8 mouse cellular contexts compared by ENCODE assay signal in genomic region chr9:78846110-78846509, GRCm38 (mm10).
DNase-seq lines count a peak whose midpoint lies in the region; ATAC-seq and TF ChIP-seq lines count a peak whose summit lies in the region.
"Had no signal": no experiment of that assay in that cellular context is flagged by ENCODE, and none has a peak within 500 bp of the region (broad histone marks: within the 10 kb centered on the region; RNA-seq: fewer than 3 reads in every experiment).

No protein-coding gene starts in this region.

- dilution Hi-C loops in CH12.LX (cut with MboI; ENCODE audit: extremely low pct_ligation_motif_present, extremely low pct_unique_long_range_greater_than_20kb, low sequenced_read_pairs) = no loop called here

- ATAC-seq in forebrain, embryonic 11.5 days (replicated peaks; ENCODE audit: low FRiP score) = 0 out of 2 replicates have a peak, but pooled peaks have one; percentile 62
- ATAC-seq in hindbrain, postnatal 0 days = peak; percentile 86

- no peaks in the 10 kb centered on the region for H3K36me3 ChIP-seq in CH12.LX (replicated peaks in 1 of 2; ENCODE audit: control insufficient read depth in 1 of 2, insufficient read depth in 1 of 2, low read length in 1 of 2)
- H3K36me3 ChIP-seq in forebrain, embryonic 11.5 days (ENCODE audit: control insufficient read depth, insufficient read depth, low read length) = no peaks in the 10 kb centered on the region
- no peaks in the 10 kb centered on the region for H3K36me3 ChIP-seq in hindbrain, postnatal 0 days (ENCODE audit: insufficient read depth, low read length)

- no peak for DNase-seq in CH12.LX (ENCODE audit: extremely low read depth)
- DNase-seq in brain, adult 2 months (ENCODE audit: low read depth, low spot score) = peak; percentile 66
- no peak for DNase-seq in forebrain, embryonic 11.5 days (ENCODE audit: low spot score)
- peak; percentile 32 for DNase-seq in hindbrain, postnatal 0 days (ENCODE audit: low spot score)
- DNase-seq in testis, postnatal 14 days (ENCODE audit: low spot score) = no peak
- DNase-seq in right cerebral cortex, postnatal 25 days = no peak
- DNase-seq in urinary bladder, postnatal 25 days (ENCODE audit: low spot score) = no peak
- DNase-seq: kidney, postnatal 36 days had no signal

- no peaks in the 10 kb centered on the region for H3K4me1 ChIP-seq in CH12.LX (ENCODE audit: control insufficient read depth in 1 of 2, insufficient read depth in 2 of 2)
- no peaks in the 10 kb centered on the region for H3K4me1 ChIP-seq in forebrain, embryonic 11.5 days (replicated peaks; ENCODE audit: control insufficient read depth, insufficient read depth, low read length)
- peaks cover 4% of the 10 kb centered on the region; the same call in 1 of the 2 replicates for H3K4me1 ChIP-seq in hindbrain, postnatal 0 days (ENCODE audit: insufficient read depth, low read length)

- H3K9ac ChIP-seq in CH12.LX (ENCODE audit: insufficient read depth, low read depth) = no peak overlapping the region; the same call in 1 of the 2 replicates
- no peak overlapping the region for H3K9ac ChIP-seq in forebrain, embryonic 11.5 days (ENCODE audit: low read length)
- H3K9ac ChIP-seq in hindbrain, postnatal 0 days (replicated peaks; ENCODE audit: low read length) = no peak overlapping the region

- no peaks in the 10 kb centered on the region for H3K9me3 ChIP-seq in CH12.LX (replicated peaks; ENCODE audit: low read length)
- no peaks in the 10 kb centered on the region for H3K9me3 ChIP-seq in forebrain, embryonic 11.5 days (ENCODE audit: control insufficient read depth, low read length)
- no peaks in the 10 kb centered on the region for H3K9me3 ChIP-seq in hindbrain, postnatal 0 days (ENCODE audit: low read length)

- H3K4me2 ChIP-seq in CH12.LX (ENCODE audit: insufficient read depth, low read depth, poor library complexity, severe bottlenecking) = peak overlapping the region; percentile 83
- H3K4me2 ChIP-seq in forebrain, embryonic 11.5 days (ENCODE audit: low read depth, low read length, severe bottlenecking) = no peak overlapping the region
- peak overlapping the region; percentile 30 for H3K4me2 ChIP-seq in hindbrain, postnatal 0 days (ENCODE audit: low read depth, low read length)

- H3K79me2 ChIP-seq in CH12.LX (replicated peaks; ENCODE audit: control insufficient read depth, extremely low read depth, insufficient read depth, poor library complexity, severe bottlenecking) = no peaks in the 10 kb centered on the region

- TF ChIP-seq EP300 in CH12.LX (IDR thresholded peaks at IDR 0.05; ENCODE audit: low read length) = no peak

- no peak for TF ChIP-seq RAD21 in CH12.LX (IDR thresholded peaks at IDR 0.05; ENCODE audit: low read depth, low read length)

- no peak overlapping the region for H3K27ac ChIP-seq in CH12.LX (ENCODE audit: insufficient read depth, low read depth)
- H3K27ac ChIP-seq in forebrain, embryonic 11.5 days (ENCODE audit: low read depth, low read length) = no peak overlapping the region
- no peak overlapping the region for H3K27ac ChIP-seq in hindbrain, postnatal 0 days

- WGBS in forebrain, embryonic 11.5 days = 31% methylated on average over 7 of the region's 7 CpGs
- 23% methylated on average over 7 of the region's 7 CpGs for WGBS in hindbrain, postnatal 0 days

- no peak for TF ChIP-seq POLR2A in CH12.LX (IDR thresholded peaks at IDR 0.05; ENCODE audit: low read depth, low read length)

- no peaks in the 10 kb centered on the region for H3K27me3 ChIP-seq in CH12.LX (replicated peaks)
- H3K27me3 ChIP-seq in forebrain, embryonic 11.5 days (ENCODE audit: control insufficient read depth, insufficient read depth, low read length) = no peaks in the 10 kb centered on the region
- H3K27me3 ChIP-seq in hindbrain, postnatal 0 days (ENCODE audit: insufficient read depth, low read length) = no peaks in the 10 kb centered on the region

- no peak for TF ChIP-seq CTCF in CH12.LX (conservative IDR thresholded peaks at IDR 0.05 in 1 of 2, IDR thresholded peaks at IDR 0.05 in 1 of 2; ENCODE audit: low read depth in 2 of 2, low read length in 2 of 2)
- no peak for TF ChIP-seq CTCF in hindbrain, postnatal 0 days (IDR thresholded peaks at IDR 0.05; ENCODE audit: low read depth)

- in situ Hi-C loops in CH12.LX (cut with MboI; ENCODE audit: low pct_ligation_motif_present, low pct_unique_long_range_greater_than_20kb, low sequenced_read_pairs) = no loop called here

- no peak overlapping the region for H3K4me3 ChIP-seq in CH12.LX (replicated peaks in 1 of 3; ENCODE audit: low read depth in 2 of 3, low read length in 2 of 3, poor library complexity in 1 of 3)
- H3K4me3 ChIP-seq in forebrain, embryonic 11.5 days (ENCODE audit: low read depth, low read length) = no peak overlapping the region
- no peak overlapping the region for H3K4me3 ChIP-seq in hindbrain, postnatal 0 days (ENCODE audit: low read length)

TF ChIP-seq in CH12.LX, 34 proteins besides CTCF, POLR2A, EP300 and RAD21:
- TF ChIP-seq USF1 (IDR thresholded peaks at IDR 0.05; ENCODE audit: low read depth, low read length) = no peak

Comparison
In these comparisons a context has a peak if more than half of its experiments do, and no peak if none do; other contexts are left out.
1. DNase-seq: peak in brain, adult 2 months (single experiment) and hindbrain, postnatal 0 days (single experiment); none in CH12.LX (single experiment), forebrain, embryonic 11.5 days (single experiment), testis, postnatal 14 days (single experiment), right cerebral cortex, postnatal 25 days (single experiment) and urinary bladder, postnatal 25 days (single experiment).